Mouse (Mus musculus): ENCODE results near the gene Epb41l3.

DNA sequence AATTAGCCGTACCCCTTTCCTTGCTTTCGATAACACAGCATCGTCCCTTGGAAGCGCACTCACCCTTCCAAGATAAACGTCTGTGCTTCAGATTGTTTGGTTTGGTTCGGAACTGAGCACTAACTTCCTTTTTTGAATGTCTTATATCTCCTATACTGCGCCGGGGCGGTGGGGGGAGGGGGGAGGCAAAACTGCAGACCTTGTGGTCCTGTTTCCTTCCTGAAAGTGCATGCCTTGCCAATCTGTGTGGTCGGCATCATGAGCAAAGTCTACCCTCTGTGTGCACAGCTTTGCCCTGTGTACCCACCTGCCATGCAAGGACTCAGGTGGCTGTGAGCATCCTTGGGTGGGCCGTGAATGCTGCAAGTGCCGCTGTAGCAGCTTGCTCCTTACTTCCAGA lies 212.6 kb downstream of the Epb41l3 start:
- TF ChIP-seq CTCF (IDR thresholded peaks at IDR 0.05; ENCODE audit: control insufficient read depth, insufficient read depth, insufficient read length) (no peak), USF1 (IDR thresholded peaks at IDR 0.05; ENCODE audit: low read depth) (no peak), CEBPB (IDR thresholded peaks at IDR 0.05; ENCODE audit: low read depth) (no peak)

All from C2C12 (cell line).